Mouse (Mus musculus) lung, postnatal 0 days (tissue): Measurements from ENCODE around the gene Nt5dc1.

Source experiments
- CTCF ChIP-seq: IDR thresholded peaks from 2 replicates; pipeline ENCODE4 v1.5.1; 2016; ENCODE audit warnings: antibody characterized with exemption, mild to moderate bottlenecking
- EP300 ChIP-seq: IDR thresholded peaks from 2 replicates; pipeline ENCODE4 v1.6.1; 2016; ENCODE audit warnings: antibody characterized with exemption, mild to moderate bottlenecking, control low read depth

GRCm38 (mm10) chr10:34341886-34342285 is 76.5 kb downstream of the Nt5dc1 start:
- TF ChIP-seq CTCF (no peak), EP300 (no peak)
